Mouse (Mus musculus) thymus, adult 2 months (tissue): ENCODE results near the gene Atp12a. TPM values are rescaled to one million over a fixed set of nuclear protein-coding genes. Genes with fewer than 3 reads are reported as not detected.

ENCODE experiments used
- DNase-seq: peaks from one replicate; pipeline ENCODE4 v3.0.0; 2021
- H3K27ac ChIP-seq: fragments of 200-500 bp; 2 replicates; pipeline ENCODE4 v1.5.1; 2012; ENCODE audit warnings: low read length, control low read depth; ENCODE audit not compliant: control insufficient read depth, insufficient read depth
- H3K27me3 ChIP-seq: fragments of 200-500 bp; 2 replicates; pipeline ENCODE4 v1.6.1; 2012; ENCODE audit warnings: mild to moderate bottlenecking, low read length, moderate library complexity, mixed read lengths; ENCODE audit not compliant: control insufficient read depth, insufficient read depth
- H3K36me3 ChIP-seq: fragments of 200-500 bp; 2 replicates; pipeline ENCODE4 v1.6.1; 2012; ENCODE audit warnings: mild to moderate bottlenecking, low read length, moderate library complexity; ENCODE audit not compliant: control insufficient read depth, insufficient read depth
- H3K4me1 ChIP-seq: fragments of 200-500 bp; replicated peaks from 2 replicates; pipeline ENCODE4 v1.6.1; 2012; ENCODE audit warnings: low read length; ENCODE audit not compliant: control insufficient read depth, insufficient read depth
- H3K4me3 ChIP-seq: fragments of 200-500 bp; 2 replicates; pipeline ENCODE4 v1.5.1; 2012; ENCODE audit warnings: mild to moderate bottlenecking, low read length, control low read depth, moderate library complexity; ENCODE audit not compliant: control insufficient read depth, insufficient read depth
- CTCF ChIP-seq: fragments of 200-500 bp; IDR thresholded peaks from 2 replicates; pipeline ENCODE4 v1.5.1; 2012; ENCODE audit warnings: mild to moderate bottlenecking, control low read depth, low read length, moderate library complexity, borderline replicate concordance; ENCODE audit not compliant: control insufficient read depth, poor library complexity, insufficient read depth; ENCODE audit errors: extremely low read depth
- POLR2A ChIP-seq: fragments of 200-500 bp; IDR thresholded peaks from 2 replicates; pipeline ENCODE4 v1.6.1; 2012; ENCODE audit warnings: mild to moderate bottlenecking, low read length, control low read depth, moderate library complexity; ENCODE audit not compliant: control insufficient read depth, poor library complexity, insufficient read depth; ENCODE audit errors: extremely low read depth
- WGBS: fragments of 180-500 bp; shearing (Covaris S2); methylation state at CpG from one replicate; pipeline ENCODE4 v1.1.7; 2018; 5-methylcytosine and 5-hydroxymethylcytosine counted together
- polyA plus RNA-seq: library from polyadenylated mRNA; depleted of rRNA; stranded (reverse); fragments of >200 nt; gene quantifications from 2 replicates; pipeline ENCODE4 v1.2.3, GENCODE M21; 2012; rRNA removed

Gene Atp12a
- polyA plus RNA-seq: 0.23 and 0.69 TPM in 2 replicates

GRCm38 (mm10) chr14:56364711-56365237, at the start of gene Atp12a:
Gene Atp12a (plus strand): TSS chr14:56365068.
- H3K27me3 ChIP-seq: no peaks in the 10 kb centered on the region; the same call in 1 of the 2 replicates
- no peaks in the 10 kb centered on the region for H3K36me3 ChIP-seq
- no peak for DNase-seq
- TF ChIP-seq POLR2A: no peak
- no peak for TF ChIP-seq CTCF
- no peak within 1 kb of the TSS for H3K27ac ChIP-seq
- H3K4me1 ChIP-seq: no peaks in the 10 kb centered on the region
- WGBS: 6% methylated on average over 48 of the region's 48 CpGs
- H3K4me3 ChIP-seq: no peak within 1 kb of the TSS

DNA sequence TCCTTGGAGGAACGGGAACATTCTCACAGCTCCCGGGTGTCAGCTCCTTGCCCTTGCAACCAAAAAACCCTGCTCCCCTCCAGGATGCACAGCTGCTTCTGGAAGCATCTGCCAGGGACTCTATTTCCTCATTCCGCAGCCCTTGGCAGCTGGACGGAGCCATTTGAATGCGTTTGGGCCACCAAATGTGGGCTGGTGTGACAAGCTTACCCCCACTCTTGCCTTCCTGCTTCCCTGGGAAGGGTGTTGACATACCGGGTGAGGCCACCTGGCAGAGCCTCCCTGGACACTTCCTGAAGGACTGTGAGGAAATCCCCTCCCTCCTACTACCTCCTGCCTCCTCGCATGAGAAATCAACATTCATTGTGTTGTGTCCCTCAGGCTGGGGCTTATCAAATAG, 49.3 kb upstream of the Atp12a start:
- Histone ChIP-seq H3K4me1 (no peaks in the 10 kb centered on the region), H3K4me3 (no peak overlapping the region), H3K36me3 (no peaks in the 10 kb centered on the region), H3K27me3 (no peaks in the 10 kb centered on the region), H3K27ac (no peak overlapping the region)
- DNase-seq: no peak
- TF ChIP-seq POLR2A: no peak
- TF ChIP-seq CTCF: no peak
- WGBS: 40% methylated on average over 7 of the region's 7 CpGs

GRCm38 (mm10) chr14:56316333-56316732, 48.5 kb upstream of the Atp12a start:
- Histone ChIP-seq H3K4me1 (no peaks in the 10 kb centered on the region), H3K36me3 (no peaks in the 10 kb centered on the region), H3K27me3 (no peaks in the 10 kb centered on the region), H3K27ac (no peak overlapping the region), H3K4me3 (no peak overlapping the region)
- WGBS: 87% methylated on average over 4 of the region's 4 CpGs
- no peak for DNase-seq
- TF ChIP-seq CTCF (no peak), POLR2A (no peak)

GRCm38 (mm10) chr14:56322982-56323381, 41.9 kb upstream of the Atp12a start:
- H3K27ac ChIP-seq: no peak overlapping the region
- H3K36me3 ChIP-seq: no peaks in the 10 kb centered on the region
- no peaks in the 10 kb centered on the region for H3K4me1 ChIP-seq
- no peak for TF ChIP-seq CTCF
- TF ChIP-seq POLR2A: no peak
- DNase-seq: no peak
- H3K4me3 ChIP-seq: no peak overlapping the region
- 75% methylated on average over 1 of the region's 1 CpGs for WGBS
- H3K27me3 ChIP-seq: no peaks in the 10 kb centered on the region

- no peaks in the 10 kb centered on the region for H3K36me3 ChIP-seq
- DNase-seq: no peak
- TF ChIP-seq CTCF (no peak), POLR2A (no peak)
- no peak overlapping the region for H3K4me3 ChIP-seq
- no peaks in the 10 kb centered on the region for H3K27me3 ChIP-seq
- no peaks in the 10 kb centered on the region for H3K4me1 ChIP-seq
- H3K27ac ChIP-seq: no peak overlapping the region
Measured at GRCm38 (mm10) chr14:56325038-56325437, 39.8 kb upstream of the Atp12a start.

GRCm38 (mm10) chr14:56333700-56334099, 31.2 kb upstream of the Atp12a start:
- no peak for DNase-seq
- Histone ChIP-seq H3K27me3 (no peaks in the 10 kb centered on the region), H3K36me3 (no peaks in the 10 kb centered on the region), H3K4me1 (no peaks in the 10 kb centered on the region), H3K4me3 (no peak overlapping the region), H3K27ac (no peak overlapping the region)
- TF ChIP-seq CTCF: no peak
- no peak for TF ChIP-seq POLR2A

GRCm38 (mm10) chr14:56334437-56334836, 30.4 kb upstream of the Atp12a start:
- DNase-seq: no peak
- Histone ChIP-seq H3K36me3 (no peaks in the 10 kb centered on the region), H3K4me1 (no peaks in the 10 kb centered on the region), H3K27ac (no peak overlapping the region), H3K27me3 (no peaks in the 10 kb centered on the region), H3K4me3 (no peak overlapping the region)
- no peak for TF ChIP-seq CTCF
- no peak for TF ChIP-seq POLR2A
- WGBS: 84% methylated on average over 5 of the region's 5 CpGs
